Mouse (Mus musculus) heart, embryonic 14.5 days (tissue): ENCODE measurements around the gene Ccdc9b. TPM values are rescaled to one million over a fixed set of nuclear protein-coding genes. Genes with fewer than 3 reads are reported as not detected.

ENCODE experiments used
- ATAC-seq: fragments of 200-750 bp; cut with Nextera tagmentation; 2 replicates; pipeline ENCODE4 v1.8.0; 2017; ENCODE audit warnings: low read depth, moderate TSS enrichment; ENCODE audit not compliant: insufficient number of reproducible peaks, insufficient read depth, low FRiP score
- H3K27ac ChIP-seq, 2 experiments: fragments of 200-500 bp in 1 of 2; fragments of 300-500 bp in 1 of 2; sonication (generic) in 1 of 2; replicated peaks in 1 of 2; 2 replicates each; pipeline ENCODE4 v1.5.1; 2012 to 2014; ENCODE audit warnings: low read depth in 2 of 2, low read length in 2 of 2, control low read depth in 1 of 2, mild to moderate bottlenecking in 1 of 2, mixed read lengths in 1 of 2; ENCODE audit not compliant: control insufficient read depth in 1 of 2, insufficient read depth in 1 of 2
- H3K27me3 ChIP-seq: fragments of 300-500 bp; sonication (generic); 2 replicates; pipeline ENCODE4 v1.6.1; 2014; ENCODE audit warnings: mild to moderate bottlenecking, low read length, control low read depth; ENCODE audit not compliant: control insufficient read depth, insufficient read depth
- H3K36me3 ChIP-seq: fragments of 300-500 bp; sonication (generic); 2 replicates; pipeline ENCODE4 v1.6.1; 2014; ENCODE audit warnings: mild to moderate bottlenecking, control low read depth, low read length, mixed read lengths; ENCODE audit not compliant: control insufficient read depth, insufficient read depth
- H3K4me1 ChIP-seq, 2 experiments: fragments of 200-500 bp in 1 of 2; fragments of 300-500 bp in 1 of 2; sonication (generic) in 1 of 2; 2 replicates each; pipeline ENCODE4 v1.6.1; 2012 to 2014; ENCODE audit warnings: low read length in 2 of 2, control low read depth in 1 of 2, mixed read lengths in 1 of 2; ENCODE audit not compliant: control insufficient read depth in 2 of 2, insufficient read depth in 2 of 2
- H3K4me2 ChIP-seq: fragments of 300-500 bp; sonication (generic); 2 replicates; pipeline ENCODE4 v1.6.1; 2014; ENCODE audit warnings: mild to moderate bottlenecking, low read length
- H3K4me3 ChIP-seq, 2 experiments: fragments of 200-500 bp in 1 of 2; fragments of 300-500 bp in 1 of 2; sonication (generic) in 1 of 2; 2 replicates each; pipeline ENCODE4 v1.5.1; 2012 to 2014; ENCODE audit warnings: low read length in 2 of 2, mild to moderate bottlenecking in 2 of 2, control low read depth in 1 of 2, low read depth in 1 of 2, moderate library complexity in 1 of 2; ENCODE audit not compliant: control insufficient read depth in 1 of 2, insufficient read depth in 1 of 2
- H3K9ac ChIP-seq: fragments of 300-500 bp; sonication (generic); 2 replicates; pipeline ENCODE4 v1.6.1; 2014; ENCODE audit warnings: mild to moderate bottlenecking, low read length
- H3K9me3 ChIP-seq: fragments of 300-500 bp; sonication (generic); 2 replicates; pipeline ENCODE4 v1.6.1; 2016; ENCODE audit warnings: low read length, control low read depth; ENCODE audit not compliant: control insufficient read depth
- WGBS: fragments of 180-500 bp; shearing (Covaris S2); extraction: QIAGEN DNeasy Blood & Tissue Kit; methylation state at CpG from one replicate; pipeline ENCODE4 v1.1.7; 2014; 5-methylcytosine and 5-hydroxymethylcytosine counted together
- polyA plus RNA-seq: library from polyadenylated mRNA; unstranded; fragments of >200 nt; fragmentation: Nextera tagmentation; extraction: Ambion mirVana; gene quantifications from 2 replicates; pipeline ENCODE4 v1.2.1, GENCODE M21; 2014

Ccdc9b gene
- polyA plus RNA-seq, 1 experiment from 2014 or later: 2.2 TPM

GRCm38 (mm10) chr2:118755407-118755806 is 7.1 kb downstream of the Ccdc9b start:
- H3K4me2 ChIP-seq: no peak overlapping the region
- ATAC-seq: no peak
- no peaks in the 10 kb centered on the region for H3K9me3 ChIP-seq
- no peak overlapping the region for H3K27ac ChIP-seq
- peaks cover 29 to 35% of the 10 kb centered on the region in 2 experiments for H3K4me1 ChIP-seq
- H3K36me3 ChIP-seq: peaks cover 20% of the 10 kb centered on the region
- no peak overlapping the region for H3K9ac ChIP-seq
- no peaks in the 10 kb centered on the region; the same call in 1 of the 2 replicates for H3K27me3 ChIP-seq
- no peak overlapping the region for H3K4me3 ChIP-seq
- WGBS: 79% methylated on average over 6 of the region's 6 CpGs

DNA sequence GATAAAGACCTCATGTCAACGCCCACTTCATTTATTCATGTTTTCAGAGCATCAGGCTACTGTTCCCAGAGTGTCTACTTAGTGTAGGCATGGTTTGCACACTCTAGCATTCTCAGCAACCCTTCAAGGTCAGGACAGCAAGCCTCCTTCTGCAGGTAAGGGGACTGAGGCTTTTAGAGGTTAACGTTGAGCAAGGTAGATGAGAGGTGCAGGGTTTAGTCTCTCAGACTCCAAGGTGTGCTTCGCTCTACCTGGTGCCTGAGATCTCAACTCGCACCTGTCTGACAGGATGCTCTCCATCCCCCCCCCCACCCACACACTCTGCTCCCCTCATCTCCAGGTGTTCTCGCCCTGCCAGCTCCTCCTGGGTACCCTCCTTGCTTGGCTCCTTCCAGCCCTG is 8.3 kb downstream of the Ccdc9b start:
- H3K4me3 ChIP-seq: no peak overlapping the region
- H3K4me1 ChIP-seq: peaks cover 34 to 42% of the 10 kb centered on the region in 2 experiments
- no peak overlapping the region for H3K4me2 ChIP-seq
- H3K36me3 ChIP-seq: peaks cover 25% of the 10 kb centered on the region
- H3K27me3 ChIP-seq: no peaks in the 10 kb centered on the region; the same call in 1 of the 2 replicates
- H3K27ac ChIP-seq: no peak overlapping the region
- H3K9ac ChIP-seq: no peak overlapping the region
- 85% methylated on average over 5 of the region's 5 CpGs for WGBS
- no peak for ATAC-seq
- no peaks in the 10 kb centered on the region for H3K9me3 ChIP-seq

DNA sequence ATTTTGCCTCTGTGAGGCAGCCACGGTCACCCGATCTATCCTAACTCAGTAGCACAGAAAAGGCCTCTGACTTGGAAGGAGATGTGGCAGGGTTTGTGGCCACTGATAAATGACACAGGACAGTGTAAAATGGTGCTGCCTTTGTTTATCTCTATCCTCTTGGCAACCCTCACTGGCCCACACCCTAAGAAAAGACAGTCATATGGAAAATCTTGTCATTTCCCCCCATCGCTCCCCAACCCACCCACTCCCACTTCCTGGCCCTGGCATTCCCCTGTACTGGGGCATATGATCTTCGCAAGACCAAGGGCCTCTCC is 9.7 kb downstream of the Ccdc9b start:
- H3K4me2 ChIP-seq: peak overlapping the region; percentile 34; the same call in 1 of the 2 replicates

DNA sequence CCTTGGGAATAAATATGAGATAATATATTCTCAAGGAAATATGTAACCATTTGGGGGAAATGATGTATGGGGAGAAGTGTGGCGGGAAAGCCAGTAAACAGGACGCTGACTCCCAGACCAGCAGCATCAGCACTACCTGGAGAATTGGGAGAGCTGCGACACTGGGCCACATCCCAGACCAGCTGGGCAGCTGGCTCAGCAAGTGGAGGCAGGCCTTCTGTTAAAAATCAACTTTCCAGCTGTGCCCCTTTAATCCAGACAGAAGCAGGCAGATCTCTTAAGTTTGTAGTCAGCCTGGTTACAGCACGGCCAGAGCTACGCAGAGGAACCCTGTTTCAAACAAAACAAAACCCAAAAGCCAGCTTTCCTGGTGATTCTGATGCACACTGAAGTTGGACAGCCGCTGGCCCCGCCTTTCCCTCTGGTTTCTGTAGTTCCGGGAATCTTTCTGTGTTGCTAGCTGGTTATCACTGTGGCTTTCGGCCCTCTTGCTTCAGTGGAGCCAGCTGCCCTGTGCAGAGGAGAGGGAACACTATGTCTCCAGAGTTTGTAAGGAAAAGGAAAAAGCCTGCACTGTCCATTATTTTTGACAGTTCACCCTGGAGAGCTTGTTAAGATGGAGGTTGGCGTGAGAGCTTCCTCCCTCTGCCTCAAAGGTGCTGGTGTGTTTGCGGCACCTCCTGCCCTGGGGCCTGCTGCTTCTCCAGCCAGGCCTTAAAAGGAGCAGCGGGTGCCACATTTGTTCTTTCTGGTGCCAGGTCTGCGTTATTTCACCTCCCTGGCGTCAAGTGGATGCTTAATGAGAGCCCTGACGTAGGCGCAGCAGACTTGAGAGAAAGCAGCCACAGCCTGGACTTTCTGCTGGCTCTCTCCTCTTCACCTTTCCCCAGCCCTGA is 10.3 kb downstream of the Ccdc9b start:
- Histone ChIP-seq H3K27me3 (no peaks in the 10 kb centered on the region; the same call in 1 of the 2 replicates), H3K9ac (peak overlapping the region; percentile 47), H3K4me1 (peaks cover 39 to 61% of the 10 kb centered on the region in 2 experiments), H3K4me2 (peak overlapping the region; percentile 34), H3K36me3 (peaks cover 22% of the 10 kb centered on the region), H3K27ac (peak overlapping the region; percentile 91 to 93), H3K9me3 (no peaks in the 10 kb centered on the region), H3K4me3 (no peak overlapping the region)
- ATAC-seq: peak; percentile 22; the same call in 1 of the 2 replicates
- 33% methylated on average over 16 of the region's 16 CpGs for WGBS

More for the DNA sequence above, 9.7 kb downstream of the Ccdc9b start:
- peak overlapping the region; percentile 91 to 93 for H3K27ac ChIP-seq
- H3K4me3 ChIP-seq: no peak overlapping the region
- WGBS: 49% methylated on average over 4 of the region's 4 CpGs
- peaks cover 26% of the 10 kb centered on the region for H3K36me3 ChIP-seq
- H3K9me3 ChIP-seq: no peaks in the 10 kb centered on the region
- no peaks in the 10 kb centered on the region; the same call in 1 of the 2 replicates for H3K27me3 ChIP-seq
- H3K9ac ChIP-seq: peak overlapping the region; percentile 47; the same call in 1 of the 2 replicates
- ATAC-seq: no peak
- H3K4me1 ChIP-seq: peaks cover 38 to 55% of the 10 kb centered on the region in 2 experiments

- peak; percentile 33; the same call in 1 of the 2 replicates for ATAC-seq
These were observed 12.0 kb downstream of the Ccdc9b start for GRCm38 (mm10) chr2:118750476-118750875.

DNA sequence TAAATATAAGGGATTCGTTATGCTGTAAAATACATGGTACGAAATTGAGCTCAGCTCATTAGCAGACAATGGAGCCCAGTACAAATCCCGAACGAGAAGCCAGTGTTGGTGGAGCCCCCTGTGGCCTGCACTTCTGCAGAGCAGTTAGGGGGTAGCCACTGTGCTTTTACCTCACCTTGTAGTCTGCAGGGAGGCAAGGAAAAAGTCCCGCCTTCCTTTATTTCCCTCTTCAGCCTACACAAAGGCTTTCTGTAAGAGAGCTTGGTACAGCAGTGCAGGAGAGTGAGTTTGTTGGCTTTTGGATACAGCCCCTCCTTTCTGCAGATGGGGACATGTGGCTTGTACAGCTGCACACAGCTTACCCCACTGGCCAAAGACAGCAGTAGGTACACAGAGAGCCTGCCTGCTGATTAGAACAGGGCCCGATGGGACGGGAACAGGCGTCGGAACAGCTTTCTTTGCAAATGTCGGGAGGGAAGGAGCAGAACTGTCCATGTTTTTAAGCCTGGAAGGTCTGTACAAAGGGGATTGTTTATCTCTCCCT is 13.0 kb downstream of the Ccdc9b start:
- H3K27ac ChIP-seq: peak overlapping the region; percentile 88 to 91
- WGBS: 44% methylated on average over 10 of the region's 10 CpGs
- peaks cover 48 to 69% of the 10 kb centered on the region in 2 experiments for H3K4me1 ChIP-seq
- ATAC-seq: no peak
- H3K36me3 ChIP-seq: peaks cover 17% of the 10 kb centered on the region
- H3K9me3 ChIP-seq: no peaks in the 10 kb centered on the region
- peak overlapping the region; percentile 64 for H3K9ac ChIP-seq
- peaks cover 3% of the 10 kb centered on the region; the same call in 1 of the 2 replicates for H3K27me3 ChIP-seq
- peak overlapping the region; percentile 88 for H3K4me2 ChIP-seq
- peak overlapping the region in 1 of 2 experiments; percentile 11; a peak in 1 of 4 replicates for H3K4me3 ChIP-seq

More at GRCm38 (mm10) chr2:118750476-118750875, 12.0 kb downstream of the Ccdc9b start:
- WGBS: 19% methylated on average over 8 of the region's 8 CpGs
- Histone ChIP-seq H3K4me2 (peak overlapping the region; percentile 88), H3K36me3 (peaks cover 17% of the 10 kb centered on the region), H3K27ac (peak overlapping the region; percentile 88 to 91), H3K4me3 (no peak overlapping the region), H3K27me3 (no peaks in the 10 kb centered on the region), H3K9me3 (no peaks in the 10 kb centered on the region), H3K4me1 (peaks cover 39 to 66% of the 10 kb centered on the region in 2 experiments), H3K9ac (peak overlapping the region; percentile 64)

DNA sequence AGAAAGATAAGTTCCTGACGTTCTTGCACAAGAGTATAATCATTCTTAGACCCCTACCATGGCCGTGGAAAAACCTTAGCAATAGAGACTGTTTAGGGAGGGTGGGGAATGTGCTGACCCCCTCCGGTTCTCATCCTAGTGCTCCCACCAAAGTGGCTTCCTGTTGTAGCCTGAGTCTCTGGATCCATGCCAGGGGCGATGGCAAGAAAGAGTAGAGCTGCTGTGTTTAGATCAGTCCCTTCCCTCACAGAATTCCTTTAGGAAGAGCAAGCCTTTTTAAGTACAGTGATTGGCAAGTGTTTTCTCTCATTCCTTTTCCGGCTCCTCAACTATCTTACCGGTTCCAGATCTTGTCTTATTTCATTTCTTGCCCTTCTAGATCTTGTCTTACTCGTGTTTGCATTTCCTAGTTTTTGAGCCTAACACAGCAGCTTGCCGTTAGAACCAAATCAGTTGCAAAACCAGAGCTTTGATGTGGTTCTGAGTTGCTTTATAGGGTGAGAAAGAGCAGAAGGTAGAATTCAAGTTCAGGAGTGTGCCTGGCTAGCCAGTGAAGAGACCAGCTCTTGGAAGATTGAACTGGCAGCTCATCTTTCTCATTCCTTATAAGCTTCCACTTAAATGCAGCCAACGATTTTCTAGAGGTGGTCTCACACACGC is 15.0 kb downstream of the Ccdc9b start:
- ATAC-seq: no peak
- Histone ChIP-seq H3K4me3 (peak overlapping the region; percentile 95 to 98), H3K4me1 (peaks cover 45 to 59% of the 10 kb centered on the region in 2 experiments), H3K27ac (peak overlapping the region; percentile 83 to 86), H3K9me3 (no peaks in the 10 kb centered on the region), H3K36me3 (peaks cover 17% of the 10 kb centered on the region), H3K27me3 (peaks cover 5% of the 10 kb centered on the region; the same call in 1 of the 2 replicates), H3K4me2 (peak overlapping the region; percentile 88), H3K9ac (peak overlapping the region; percentile 98)
- WGBS: 14% methylated on average over 10 of the region's 10 CpGs
